Mouse (Mus musculus) NIH3T3 (cell line): ENCODE data around the gene Slc2a6.

Source experiments
- DNase-seq: peaks from one replicate; pipeline ENCODE4 v3.0.0-alpha.2; 2012; ENCODE audit warnings: low read depth

The Slc2a6 gene

DNA sequence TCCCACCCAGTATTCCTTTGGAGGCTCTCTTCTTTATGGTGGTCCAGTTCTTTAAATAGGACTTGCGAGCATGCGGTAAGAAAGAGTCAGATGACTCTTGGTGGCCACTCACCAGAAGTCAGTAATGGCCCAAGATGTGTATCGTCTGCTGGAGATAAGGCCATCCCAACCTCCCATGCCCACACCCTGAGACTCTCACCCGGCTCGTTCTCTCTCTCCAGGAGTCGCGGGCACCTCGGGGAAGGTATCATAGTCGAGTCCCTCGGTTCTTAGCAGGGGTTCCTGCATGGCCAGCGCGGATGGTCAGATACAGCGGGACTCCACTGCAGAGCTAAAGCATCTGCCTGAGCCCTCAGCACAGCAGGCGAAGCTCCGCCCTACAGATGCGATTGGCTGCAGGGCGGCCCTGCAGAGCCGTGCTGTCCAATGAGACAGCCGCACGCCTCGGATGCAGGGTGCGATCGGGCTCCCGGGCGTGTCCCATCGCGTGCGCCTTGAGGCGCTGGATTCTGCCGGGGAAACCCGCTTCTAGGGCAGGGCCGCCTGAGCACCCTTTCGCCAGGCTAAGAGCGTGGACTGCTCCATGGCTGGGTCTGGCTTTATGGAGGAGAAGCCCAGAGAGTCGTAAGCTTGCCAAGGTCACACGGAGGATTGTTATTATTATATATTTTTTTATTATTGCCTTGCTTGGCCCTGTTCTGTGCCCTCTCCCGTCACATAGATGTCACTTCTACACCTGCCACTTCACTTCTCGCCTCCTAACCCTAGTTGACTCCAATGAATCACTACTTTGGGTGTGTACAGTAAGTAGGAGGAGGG lies at the start of gene Slc2a6:
TSS of gene Slc2a6 (minus strand) at position 381 of the 819 bp plus-strand sequence.
- DNase-seq, result peak; percentile 87

DNA sequence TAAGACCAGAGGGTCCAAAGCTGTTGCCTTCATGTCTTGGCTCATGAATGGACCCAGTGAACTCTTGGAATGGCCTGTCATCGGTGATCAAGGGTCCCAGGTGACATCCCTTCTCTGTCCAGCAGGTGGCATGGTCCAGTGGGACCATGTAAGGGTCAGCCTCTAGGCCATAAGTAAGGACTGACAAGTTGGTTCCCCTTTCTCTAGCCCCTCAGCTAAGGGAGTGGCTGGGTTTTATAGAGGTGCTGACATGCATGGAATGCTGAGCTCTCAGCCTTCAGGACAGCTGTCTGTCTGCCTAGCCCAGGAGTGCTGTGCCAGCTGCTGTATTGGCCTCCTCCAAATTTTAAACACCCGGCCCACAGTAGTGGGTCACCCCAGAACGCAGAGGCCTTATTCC lies 47.7 kb upstream of the Slc2a6 start:
- peak; percentile 56 for DNase-seq

DNA sequence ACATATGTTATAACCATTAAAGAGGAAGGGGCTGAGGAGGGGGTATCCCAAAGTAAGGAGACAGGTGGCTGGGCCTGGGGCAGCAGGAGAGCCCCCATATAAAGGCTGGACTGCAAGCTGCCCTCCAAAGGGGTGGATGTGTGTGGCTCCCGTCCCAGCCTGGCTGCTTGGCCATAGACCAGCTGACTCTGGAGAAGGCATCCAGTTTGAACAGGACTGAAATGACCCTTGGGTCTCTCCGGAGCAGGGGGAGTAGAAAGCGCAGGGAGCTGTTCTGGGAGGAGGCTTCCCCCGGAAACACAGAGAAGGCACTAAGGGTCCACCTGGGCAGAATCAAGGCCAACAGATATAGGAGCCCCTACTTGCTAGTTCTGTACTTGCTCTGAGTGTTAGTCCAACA lies 47.0 kb upstream of the Slc2a6 start:
- DNase-seq, result no peak

DNA sequence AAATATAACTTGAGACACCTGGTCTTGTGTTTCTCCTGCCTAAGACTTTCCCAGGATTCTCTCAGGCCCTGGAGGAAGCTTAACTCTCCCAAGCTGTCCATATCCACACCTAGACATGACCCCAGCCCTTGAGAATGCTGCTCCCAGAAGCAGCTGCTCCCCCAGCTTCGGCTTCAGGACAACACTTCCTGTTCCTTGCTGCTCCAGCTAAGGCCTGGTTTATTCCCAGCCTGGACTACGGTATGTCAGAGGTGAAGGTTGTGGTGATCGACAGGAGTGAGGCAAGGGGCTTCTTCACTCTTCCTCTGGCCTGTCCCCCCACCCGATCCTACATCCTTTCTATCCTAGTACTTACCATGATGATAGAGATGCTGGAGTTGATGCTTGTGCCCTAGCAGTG lies 45.6 kb upstream of the Slc2a6 start:
- DNase-seq, result no peak

DNA sequence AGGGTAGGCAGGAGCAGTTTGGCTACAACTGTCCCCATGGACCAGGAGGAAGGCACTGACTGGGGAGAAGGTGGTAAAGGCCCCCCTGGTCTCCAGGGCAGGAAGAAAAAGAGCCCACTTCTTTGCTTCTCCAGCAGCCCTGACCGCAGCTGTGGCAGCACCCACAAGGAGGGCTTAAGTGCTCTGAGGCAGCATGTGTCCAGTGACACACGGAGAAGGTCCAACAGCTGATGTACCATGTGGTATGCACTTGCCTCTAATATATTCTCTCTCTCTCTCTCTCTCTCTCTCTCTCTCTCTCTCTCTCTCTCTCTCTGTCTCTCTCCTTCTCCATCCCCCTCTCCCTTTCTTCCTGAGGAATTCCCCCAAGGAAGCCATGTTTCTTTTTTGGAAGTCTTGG lies 44.2 kb upstream of the Slc2a6 start, which contains the start of gene Mymk:
TSS of gene Mymk (minus strand) at position 202 of the 400 bp plus-strand sequence.
- DNase-seq, result no peak

DNA sequence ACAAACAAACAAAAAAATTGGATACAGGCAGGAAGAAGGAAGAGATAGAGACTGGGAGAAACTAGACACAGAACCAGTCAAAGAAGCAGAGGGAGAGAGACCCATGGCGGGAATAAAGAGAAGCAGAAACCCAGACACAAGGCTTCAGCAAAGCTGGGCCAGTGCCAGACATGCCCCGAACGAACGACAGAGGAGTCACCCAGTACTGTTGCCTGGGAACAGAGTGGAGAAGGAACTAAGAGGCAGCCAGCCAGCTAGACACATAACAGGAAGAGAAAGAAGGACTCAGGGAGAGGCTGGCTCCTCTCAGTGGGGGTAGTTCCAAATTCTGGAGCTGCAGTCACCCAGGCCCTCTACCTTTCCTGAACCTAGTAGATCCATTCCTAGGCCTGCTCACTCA lies 43.3 kb upstream of the Slc2a6 start:
- DNase-seq, result peak; percentile 24

DNA sequence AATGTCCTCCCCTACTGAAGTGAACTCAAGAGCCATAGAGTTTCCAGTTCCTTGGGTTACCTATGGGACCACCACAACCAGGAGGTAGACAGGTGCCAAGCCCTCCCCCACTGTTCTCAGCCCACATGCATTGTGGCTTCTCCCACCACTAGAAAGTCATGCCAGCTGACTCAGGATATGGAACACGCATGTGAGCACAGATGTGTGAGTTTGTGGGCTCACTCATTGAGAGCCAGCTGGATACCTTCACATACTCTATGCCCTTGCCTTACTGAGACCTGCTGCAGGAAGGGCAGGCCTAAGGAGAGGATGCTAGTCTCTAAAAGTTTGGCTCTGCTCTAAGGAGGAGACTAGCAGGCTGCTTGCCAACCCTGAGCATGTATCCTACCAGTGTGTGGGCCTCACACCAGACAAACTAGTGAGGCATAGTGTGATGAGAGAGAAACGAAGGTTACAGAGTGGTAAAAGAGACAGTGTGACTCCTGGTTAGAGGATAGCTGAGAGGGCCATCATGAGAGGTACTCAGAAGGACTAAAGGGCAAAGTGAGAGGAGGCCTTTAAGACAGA lies 42.5 kb upstream of the Slc2a6 start:
- no peak for DNase-seq

DNA sequence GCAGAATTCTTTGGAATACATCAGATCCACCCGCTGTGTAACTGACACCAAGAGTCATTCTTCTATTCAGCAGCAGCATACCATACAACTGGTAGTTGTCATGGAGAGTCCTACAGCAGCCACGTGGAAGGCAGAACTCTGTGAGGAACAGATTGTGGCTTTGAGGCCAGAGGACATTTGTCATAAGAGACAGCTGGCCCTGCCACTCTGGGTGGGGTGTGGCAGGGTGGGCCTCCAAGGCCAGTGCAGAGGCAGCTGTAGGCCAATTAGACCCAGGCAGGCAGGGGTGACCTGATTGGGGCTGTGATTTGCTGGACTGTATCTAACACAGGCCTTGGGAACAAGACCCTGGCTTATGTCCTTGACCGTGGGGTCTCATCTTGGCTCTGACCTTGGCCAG lies 41.8 kb upstream of the Slc2a6 start:
- no peak for DNase-seq

DNA sequence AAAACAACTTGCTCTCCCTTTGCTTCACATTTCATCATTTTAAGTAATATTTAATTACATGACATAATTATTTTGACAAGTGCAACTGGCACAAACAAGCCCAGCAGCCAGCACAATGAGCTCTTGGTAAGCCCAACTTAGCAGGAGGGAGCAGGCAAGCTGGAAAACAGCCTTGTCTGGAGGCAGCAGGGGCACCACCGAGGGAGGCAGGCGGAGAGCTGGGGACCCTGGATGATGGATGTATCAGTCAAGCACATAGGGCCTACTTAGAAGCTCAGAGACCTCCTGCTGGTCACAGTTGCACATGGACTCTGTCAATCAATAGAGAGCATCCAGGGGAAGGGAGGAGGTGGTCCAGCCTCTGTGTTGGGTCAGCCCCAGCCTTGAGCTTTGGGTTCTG lies 40.2 kb upstream of the Slc2a6 start:
- DNase-seq, result no peak

DNA sequence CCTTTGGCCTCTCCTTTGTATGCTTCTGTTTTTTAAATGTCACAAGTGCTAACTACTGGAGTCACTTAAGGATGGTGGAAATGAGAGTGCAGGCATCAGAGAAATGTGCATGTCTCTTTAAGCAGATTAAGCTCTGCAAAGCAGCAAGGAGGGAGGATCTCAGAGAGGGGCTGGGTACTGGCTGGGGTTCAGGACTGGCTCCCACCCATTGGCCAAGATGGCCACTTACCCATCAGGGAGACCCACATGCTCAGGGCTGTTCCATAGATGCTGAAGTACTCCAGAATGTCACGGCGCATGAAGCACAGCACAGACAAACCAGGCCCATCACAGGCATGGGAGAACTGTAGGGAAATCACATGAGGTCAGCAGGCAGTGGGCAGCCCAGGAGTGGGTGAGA lies 39.3 kb upstream of the Slc2a6 start:
- no peak for DNase-seq

DNA sequence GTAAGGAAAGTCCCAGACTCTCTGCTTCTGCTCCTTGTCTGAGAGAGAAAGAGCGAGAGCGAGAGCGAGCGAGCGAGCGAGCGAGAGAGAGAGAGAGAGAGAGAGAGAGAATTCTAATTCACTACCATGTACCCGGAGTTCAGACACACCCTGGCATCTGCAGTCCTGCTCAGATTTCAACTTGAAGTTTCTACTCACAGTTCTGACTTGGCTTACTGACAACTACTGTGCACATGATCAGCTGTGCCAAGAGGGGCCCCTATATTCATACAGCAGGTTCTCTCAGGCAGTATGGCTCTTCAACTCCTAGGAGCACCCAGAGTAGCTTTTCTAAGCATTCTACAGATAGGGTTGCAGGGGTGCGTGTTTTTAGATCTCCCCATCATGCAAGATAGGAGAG lies 31.4 kb upstream of the Slc2a6 start:
- DNase-seq, result peak; percentile 28

DNA sequence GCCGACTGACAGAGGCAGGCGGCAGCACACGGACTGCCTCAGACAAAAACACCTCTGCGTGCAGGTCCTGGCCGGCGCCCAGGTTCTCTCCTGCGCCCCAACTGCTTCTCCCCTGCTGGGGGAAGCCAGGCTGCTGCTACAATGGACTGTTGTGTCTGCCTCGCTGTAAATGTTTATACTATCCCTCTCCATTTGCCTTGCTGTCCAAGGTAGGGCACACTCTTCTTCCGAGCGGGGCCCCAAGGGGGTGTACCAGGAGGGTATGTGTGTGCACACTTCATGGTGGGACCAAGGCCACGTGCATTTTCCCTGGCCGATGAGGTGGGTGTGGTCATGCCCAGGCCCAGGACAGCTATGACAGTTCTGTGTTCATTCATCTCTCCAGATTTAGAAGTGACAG lies 31.0 kb upstream of the Slc2a6 start:
- DNase-seq, result no peak

DNA sequence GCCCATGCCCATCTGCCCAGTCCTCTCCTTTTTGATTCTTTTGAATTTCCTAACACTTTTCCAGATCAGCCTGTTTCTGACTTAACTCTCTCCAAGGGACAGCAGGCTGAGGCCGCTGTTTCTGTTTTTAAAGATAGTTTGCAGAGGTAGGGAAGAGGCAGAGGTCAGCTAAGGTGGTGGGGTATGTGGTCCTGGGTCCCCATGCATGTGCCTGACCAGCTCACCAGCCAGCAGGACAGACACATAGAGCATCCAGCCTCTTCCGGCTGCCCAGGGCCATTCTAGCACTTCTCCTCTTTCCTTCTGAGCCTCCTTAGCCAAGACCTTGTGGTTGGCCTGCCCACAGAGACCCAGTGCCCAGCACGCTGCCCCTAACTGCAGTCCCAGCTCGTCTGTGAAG lies 30.5 kb upstream of the Slc2a6 start:
- DNase-seq, result no peak

DNA sequence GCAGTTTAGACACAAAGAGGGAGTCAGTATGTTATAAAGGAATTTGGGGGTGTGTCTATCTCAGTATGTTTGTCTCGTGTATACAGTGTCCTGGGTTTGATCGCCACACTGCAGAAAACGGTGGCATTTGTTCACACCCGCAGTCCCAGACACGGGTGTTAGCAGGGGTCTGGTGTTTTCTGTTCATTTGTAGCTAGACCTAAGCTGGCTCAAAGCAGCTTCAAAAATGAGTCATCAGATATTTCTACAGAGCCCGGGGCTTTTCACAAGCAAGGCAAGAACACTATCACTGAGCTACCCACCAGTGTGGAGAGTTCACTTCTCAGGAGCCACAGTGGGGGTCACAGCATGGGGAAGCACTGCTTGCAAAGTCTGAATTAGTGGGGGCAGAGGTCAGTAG lies 21.6 kb upstream of the Slc2a6 start:
- peak; percentile 30 for DNase-seq

DNA sequence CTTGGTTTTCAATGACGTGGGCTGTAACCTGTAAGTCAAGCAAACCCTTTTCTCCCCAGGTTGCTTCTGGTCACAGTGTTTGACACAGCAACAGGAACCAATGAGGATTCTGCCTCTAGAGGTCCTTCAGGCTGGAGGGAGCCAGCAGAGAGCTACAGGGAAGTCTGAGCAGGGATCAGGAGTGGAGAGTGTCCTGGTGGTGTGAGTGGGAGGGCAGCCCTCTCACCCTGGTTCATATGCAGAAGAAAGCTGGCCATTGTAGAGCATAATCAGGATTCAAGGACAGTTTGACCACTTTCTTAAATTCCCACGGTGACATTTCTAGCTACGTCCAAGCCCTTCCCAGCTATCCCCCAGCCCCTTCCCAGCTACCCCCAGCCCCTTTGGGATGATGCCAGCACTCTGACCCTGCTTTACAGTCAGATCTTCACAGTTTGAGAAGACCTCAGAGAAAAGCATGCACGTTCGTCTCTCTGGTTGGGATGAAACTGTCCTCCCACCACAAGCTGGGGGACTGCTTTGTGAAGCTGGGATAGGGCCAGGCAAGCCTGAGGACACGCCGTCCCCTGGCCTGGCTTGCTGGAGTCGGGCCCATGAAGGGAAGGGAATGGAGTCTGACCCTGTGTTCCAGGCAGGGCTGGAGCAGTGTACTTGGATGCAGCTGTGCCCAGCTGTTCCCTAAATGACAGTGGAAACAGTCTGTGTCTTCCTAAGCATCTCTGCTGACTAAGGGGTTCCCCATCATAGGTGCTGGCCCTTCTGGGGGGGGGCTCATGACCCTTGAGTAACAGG lies 18.4 kb upstream of the Slc2a6 start:
- no peak for DNase-seq

DNA sequence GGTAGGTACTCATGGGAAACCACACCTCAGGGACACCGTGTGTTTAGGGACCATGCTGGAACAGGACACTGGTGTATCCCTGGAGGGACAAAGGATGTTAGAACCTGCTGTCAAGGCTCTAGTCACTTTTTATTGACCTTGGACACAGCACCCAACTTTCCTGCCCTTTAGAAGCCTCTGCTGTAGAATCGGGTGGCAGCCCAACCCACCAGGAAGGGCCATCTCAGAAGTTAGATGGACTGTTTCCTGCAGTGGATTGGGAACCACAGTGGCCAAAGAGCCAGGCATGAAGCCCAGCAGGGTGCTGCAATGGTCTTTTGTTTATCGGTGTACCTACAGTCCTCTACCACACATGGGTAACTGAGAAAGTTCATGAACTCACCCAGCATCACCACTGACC lies 16.8 kb upstream of the Slc2a6 start:
- DNase-seq, result no peak

DNA sequence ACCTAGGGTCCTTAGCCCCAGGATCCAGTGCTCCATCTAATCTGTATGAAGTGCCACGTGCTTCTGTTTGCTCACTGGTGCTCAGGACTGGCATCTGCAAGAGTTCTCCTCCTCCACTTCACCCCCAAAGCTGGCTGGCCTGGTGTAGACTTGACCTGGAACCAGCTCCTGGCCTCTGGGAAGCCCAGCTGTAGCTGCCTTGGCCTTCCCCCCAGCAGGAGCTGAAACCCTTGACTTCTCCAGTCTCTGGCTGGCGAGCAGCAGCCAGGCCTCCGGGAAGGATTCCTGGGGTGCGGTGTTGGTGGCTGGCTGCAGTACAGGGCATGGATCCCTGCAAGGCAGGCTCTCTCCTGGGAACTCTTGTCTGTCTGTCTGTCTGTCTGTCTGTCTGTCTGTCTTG lies 16.4 kb upstream of the Slc2a6 start:
- DNase-seq, result no peak

DNA sequence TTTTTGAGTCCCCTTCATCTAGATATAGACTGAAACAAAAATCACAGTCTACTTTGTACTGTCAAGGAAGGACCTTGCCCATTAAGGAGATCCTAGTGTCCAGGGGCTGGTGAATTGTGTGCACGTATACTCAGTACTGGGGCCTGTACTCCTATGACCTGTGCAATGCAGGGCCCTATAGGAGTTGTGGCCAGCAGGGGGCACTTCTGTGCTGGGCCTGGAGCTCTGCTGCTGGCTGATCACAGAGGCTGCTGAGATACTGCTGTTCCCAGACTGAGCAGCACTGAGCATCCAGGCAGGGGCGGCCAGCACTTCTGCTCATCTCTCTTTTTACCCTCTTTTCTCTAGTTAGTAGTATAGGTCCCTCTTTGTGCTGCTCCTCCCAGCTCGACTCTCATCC lies 15.7 kb upstream of the Slc2a6 start:
- DNase-seq, result peak; percentile 91

DNA sequence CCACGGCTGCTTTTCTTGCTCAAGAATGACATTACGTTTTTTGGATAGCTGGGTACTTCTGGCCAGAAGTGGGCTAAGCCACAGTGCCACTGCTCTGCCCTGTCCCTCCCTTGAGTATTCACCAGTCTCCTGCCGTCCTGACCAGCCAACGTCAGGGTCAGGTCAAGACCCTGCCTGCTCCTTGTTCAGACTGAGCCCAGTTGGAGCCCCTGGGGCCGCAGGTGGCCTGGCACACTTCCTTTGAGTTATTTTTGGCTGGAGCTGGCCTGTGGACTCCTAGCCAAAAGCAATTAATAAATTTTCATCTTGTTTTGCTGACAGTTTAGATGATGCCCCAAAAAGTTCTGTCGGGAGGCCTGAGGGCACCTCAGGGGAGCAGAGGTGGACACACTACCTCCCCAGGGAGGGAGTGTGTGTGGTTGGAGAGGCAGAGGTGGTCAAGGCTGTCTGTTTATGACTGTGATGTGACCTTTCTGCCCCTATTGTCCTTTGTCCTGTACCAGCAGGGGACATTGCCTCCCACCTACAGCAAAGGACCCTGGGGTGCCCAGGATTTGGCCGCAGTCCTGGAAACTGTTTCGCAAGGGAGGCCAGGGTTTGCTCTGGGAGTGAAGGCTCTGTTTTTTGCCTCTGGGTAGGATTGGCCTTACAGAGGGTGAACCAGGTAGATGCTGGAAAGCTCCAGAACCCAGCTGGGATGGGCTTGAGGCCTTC lies 14.5 kb upstream of the Slc2a6 start:
- DNase-seq, result peak; percentile 23

DNA sequence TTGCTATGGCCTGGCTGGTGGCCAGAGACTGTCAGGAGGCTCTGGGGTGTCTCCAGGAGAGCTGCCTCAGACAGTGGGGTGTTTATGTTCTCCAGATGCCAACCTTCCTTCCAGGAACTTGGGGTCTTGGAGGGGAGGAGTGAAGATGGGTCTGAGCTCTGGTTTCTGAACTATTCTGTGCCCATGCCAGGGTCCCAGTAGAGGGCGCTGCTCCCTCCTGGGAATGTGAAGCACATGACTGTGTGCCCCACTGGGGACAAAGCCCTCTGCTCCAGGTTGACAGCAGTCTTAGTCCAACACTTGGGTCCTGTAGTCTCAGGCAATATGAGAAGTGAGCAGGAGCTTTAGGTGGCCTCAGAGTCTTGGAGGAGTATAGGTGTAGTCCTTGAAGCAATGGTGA lies 11.5 kb upstream of the Slc2a6 start:
- peak; percentile 27 for DNase-seq

DNA sequence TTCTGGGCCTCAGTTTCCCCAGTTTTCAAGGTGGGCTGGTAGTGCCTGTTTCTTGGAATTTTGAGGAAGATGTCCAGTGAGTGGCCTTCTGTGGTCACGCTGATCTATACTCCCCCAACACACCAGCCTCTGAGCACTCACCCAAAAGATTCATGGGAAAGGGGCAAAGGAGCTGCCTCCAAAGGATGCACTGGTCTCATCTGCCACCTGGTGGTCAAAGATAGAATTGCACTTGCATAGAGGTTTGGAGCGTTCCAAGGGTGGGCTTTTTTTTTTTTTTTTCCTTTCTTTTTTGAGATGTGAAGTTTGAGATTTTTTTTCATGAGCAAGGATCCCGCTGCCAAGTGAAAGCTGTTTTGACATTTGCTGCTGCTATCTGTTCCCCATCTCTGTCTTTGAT lies 10.8 kb upstream of the Slc2a6 start:
- DNase-seq, result peak; percentile 88

DNA sequence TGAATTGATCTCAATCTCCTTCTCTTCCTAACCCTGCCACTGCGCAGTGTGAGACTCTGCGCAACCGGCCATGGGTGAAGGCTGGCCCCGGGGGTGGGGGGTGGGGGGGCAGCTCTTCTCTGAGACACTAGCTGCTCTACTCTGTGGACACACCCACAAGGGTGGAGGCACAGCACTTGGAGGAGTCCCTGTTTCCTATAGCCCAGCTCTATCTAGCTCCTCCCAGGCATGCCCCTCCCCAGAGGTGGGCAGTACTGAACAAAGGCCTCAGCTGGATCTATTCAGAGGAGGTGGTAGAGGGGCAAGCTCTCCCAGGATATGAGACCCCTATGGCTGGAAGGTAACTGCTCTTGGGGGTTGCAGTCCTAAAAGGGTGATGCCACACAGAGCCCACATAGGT lies 9.2 kb upstream of the Slc2a6 start:
- DNase-seq, result no peak
